Mouse (Mus musculus): ENCODE data around the gene Clca1.

GRCm38 (mm10) chr3:145028036-145028435 lies 4.5 kb downstream of the Clca1 start:
- TF ChIP-seq CTCF (conservative IDR thresholded peaks at IDR 0.05; ENCODE audit: insufficient read depth, insufficient read length, low read depth, low read length), result no peak
- TF ChIP-seq POLR2A (IDR thresholded peaks at IDR 0.05; ENCODE audit: low read depth, low read length), result no peak

Data from kidney, adult 2 months (tissue).